Mouse (Mus musculus) lung, adult 2 months (tissue): Measurements from ENCODE around the gene Gm26602.

ENCODE experiments used
- CTCF ChIP-seq: fragments of 200-500 bp; IDR thresholded peaks from 2 replicates; pipeline ENCODE4 v1.5.1; 2011; ENCODE audit warnings: mild to moderate bottlenecking, low read length, control low read depth; ENCODE audit not compliant: insufficient read depth
- POLR2A ChIP-seq: fragments of 200-500 bp; IDR thresholded peaks from 2 replicates; pipeline ENCODE4 v1.6.1; 2011; ENCODE audit warnings: low read depth, mild to moderate bottlenecking, control low read depth, low read length, borderline replicate concordance; ENCODE audit errors: extremely low read depth

DNA sequence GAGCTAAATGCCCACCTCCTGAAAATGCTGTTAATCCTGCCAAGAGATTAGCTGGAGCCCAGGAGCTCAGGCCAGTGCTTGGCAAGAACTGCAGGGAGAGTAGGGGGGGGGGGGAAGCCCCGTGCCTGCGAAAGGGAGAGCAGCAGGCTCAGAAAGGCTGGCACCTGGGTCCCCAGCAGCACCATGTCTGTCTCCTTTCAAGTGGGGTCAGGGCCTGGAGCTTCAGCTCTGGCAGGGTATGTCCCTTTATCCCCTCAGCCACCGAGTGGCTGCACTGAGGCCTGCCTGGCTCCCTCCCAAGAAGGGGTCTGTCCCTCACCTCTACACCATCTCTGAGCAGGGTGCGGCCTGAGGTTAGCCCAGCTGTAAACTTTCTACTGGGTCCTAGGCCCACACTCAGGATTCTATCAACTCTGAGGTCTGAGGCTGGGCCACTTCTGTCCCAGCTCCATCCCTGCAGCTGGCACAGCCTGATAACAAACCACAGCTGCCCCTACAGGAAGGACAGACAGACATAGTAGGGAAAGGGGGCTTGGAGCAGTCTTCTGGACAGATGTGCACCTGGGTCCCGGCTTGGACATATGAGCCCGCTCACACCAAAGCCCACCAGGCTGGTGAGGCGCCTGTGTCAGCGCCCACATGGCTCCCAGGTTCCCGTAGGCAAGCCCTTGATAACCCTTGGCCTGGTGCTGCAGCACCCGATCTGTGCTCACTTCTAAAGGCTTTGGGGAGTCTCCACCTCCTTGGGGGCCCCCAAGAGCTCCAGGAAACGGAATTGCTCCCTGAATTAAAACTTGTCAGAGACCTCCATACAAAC is 3.7 kb downstream of the Gm26602 start:
- TF ChIP-seq POLR2A (no peak), CTCF (no peak)
